Comparison of ENCODE assay signal across 7 mouse cellular contexts in genomic region chr19:45717493-45718220, GRCm38 (mm10). TPM values are rescaled to one million over a fixed set of nuclear protein-coding genes. Genes with fewer than 3 reads are reported as not detected.
DNase-seq lines count a peak whose midpoint lies in the region; ATAC-seq and TF ChIP-seq lines count a peak whose summit lies in the region.

No protein-coding gene starts in this region.

- intact Hi-C loops in heart, adult 2 months (cut with DNase I) = no loop called here

- WGBS in heart, adult 2 months = 10% methylated on average over 16 of the region's 16 CpGs
- 6% methylated on average over 16 of the region's 16 CpGs for WGBS in kidney, embryonic 16.5 days
- 26% methylated on average over 16 of the region's 16 CpGs for WGBS in liver, postnatal 0 days (ENCODE audit: insufficient replicate concordance)

- H3K79me2 ChIP-seq in heart, adult 2 months (replicated peaks; ENCODE audit: control insufficient read depth, insufficient read depth, low read length) = no peaks in the 10 kb centered on the region

- H3K27me3 ChIP-seq in heart, adult 2 months (ENCODE audit: control insufficient read depth, insufficient read depth, low read length) = no peaks in the 10 kb centered on the region
- no peaks in the 10 kb centered on the region for H3K27me3 ChIP-seq in kidney, embryonic 16.5 days (ENCODE audit: insufficient read depth, low read length)
- H3K27me3 ChIP-seq in liver, postnatal 0 days (ENCODE audit: insufficient read depth, low read length) = peaks cover 5% of the 10 kb centered on the region; the same call in 1 of the 2 replicates

- peak overlapping the region; percentile 33 for H3K4me2 ChIP-seq in kidney, embryonic 16.5 days (replicated peaks; ENCODE audit: low read depth, low read length)
- H3K4me2 ChIP-seq in liver, postnatal 0 days (ENCODE audit: low read depth, low read length) = no peak overlapping the region

- H3K27ac ChIP-seq in heart, adult 2 months = peak overlapping the region; percentile 53
- no peak overlapping the region for H3K27ac ChIP-seq in kidney, embryonic 16.5 days (ENCODE audit: low read length)
- no peak overlapping the region for H3K27ac ChIP-seq in liver, postnatal 0 days (ENCODE audit: low read depth)

- peak; percentile 59 for TF ChIP-seq CTCF in heart, adult 2 months (IDR thresholded peaks at IDR 0.05)
- peak; percentile 23; the same call in 1 of the 2 replicates for TF ChIP-seq CTCF in liver, postnatal 0 days (IDR thresholded peaks at IDR 0.05; ENCODE audit: low read depth)

- ATAC-seq in kidney, embryonic 16.5 days (ENCODE audit: low FRiP score, low TSS enrichment) = peak; percentile 66; the same call in 1 of the 2 replicates
- ATAC-seq in liver, postnatal 0 days = no peak
- ATAC-seq in inflammation-experienced regulatory T-cells, adult 6 months = no peak

- no peaks in the 10 kb centered on the region; the same call in 1 of the 2 replicates for H3K4me1 ChIP-seq in heart, adult 2 months (ENCODE audit: control insufficient read depth, insufficient read depth, low read length)
- H3K4me1 ChIP-seq in kidney, embryonic 16.5 days (ENCODE audit: insufficient read depth, low read length) = peaks cover 19% of the 10 kb centered on the region
- no peaks in the 10 kb centered on the region for H3K4me1 ChIP-seq in liver, postnatal 0 days (ENCODE audit: insufficient read depth)

- no peaks in the 10 kb centered on the region for H3K9me3 ChIP-seq in kidney, embryonic 16.5 days (ENCODE audit: low read length)
- H3K9me3 ChIP-seq in liver, postnatal 0 days (ENCODE audit: low read length) = no peaks in the 10 kb centered on the region

- TF ChIP-seq POLR2A in heart, adult 2 months (IDR thresholded peaks at IDR 0.05; ENCODE audit: insufficient read depth, low read depth, low read length) = no peak

- no peaks in the 10 kb centered on the region for H3K36me3 ChIP-seq in heart, adult 2 months (ENCODE audit: control insufficient read depth, insufficient read depth, low read length)
- H3K36me3 ChIP-seq in kidney, embryonic 16.5 days (ENCODE audit: insufficient read depth, low read length) = no peaks in the 10 kb centered on the region
- no peaks in the 10 kb centered on the region for H3K36me3 ChIP-seq in liver, postnatal 0 days (replicated peaks; ENCODE audit: insufficient read depth, low read length)

- TF ChIP-seq EP300 in heart, adult 2 months (IDR thresholded peaks at IDR 0.05; ENCODE audit: insufficient read depth, low read depth, low read length) = no peak
- no peak for TF ChIP-seq EP300 in liver, postnatal 0 days (IDR thresholded peaks at IDR 0.05; ENCODE audit: low read depth)

- H3K9ac ChIP-seq in heart, adult 2 months (ENCODE audit: low read depth, low read length) = no peak overlapping the region; the same call in 1 of the 2 replicates
- peak overlapping the region; percentile 58 for H3K9ac ChIP-seq in kidney, embryonic 16.5 days (replicated peaks; ENCODE audit: low read length)
- H3K9ac ChIP-seq in liver, postnatal 0 days (replicated peaks) = no peak overlapping the region

- DNase-seq in adrenal gland, postnatal 14 days = peak; percentile 75
- peak; percentile 69 to 71 for DNase-seq in cerebellum, postnatal 10 days
- peak; percentile 36 to 40 for DNase-seq in heart, adult 2 months
- no peak for DNase-seq in liver, postnatal 0 days
- DNase-seq in ovary, postnatal 10 days (ENCODE audit: low spot score) = peak; percentile 15

- H3K4me3 ChIP-seq in heart, adult 2 months = peak overlapping the region; percentile 26
- H3K4me3 ChIP-seq in kidney, embryonic 16.5 days (ENCODE audit: low read length) = peak overlapping the region; percentile 16
- no peak overlapping the region for H3K4me3 ChIP-seq in liver, postnatal 0 days (ENCODE audit: low read depth, low read length)

RNA-seq across cellular contexts. Expression of gene Fgf8, which starts 25.1 kb away (rescaled TPM):
- not detected in 2 replicates for total RNA-seq in adrenal gland, postnatal 14 days (2021)
- total RNA-seq in heart, adult 2 months (2021) = not detected
- polyA plus RNA-seq in heart, adult 2 months (2012; rRNA removed) = not detected in 2 replicates
- polyA plus RNA-seq in kidney, embryonic 16.5 days (2015; fragmentation: Nextera tagmentation; extraction: Ambion mirVana) = 13.0 and 15.5 TPM in 2 replicates
- not detected in 2 replicates for polyA plus RNA-seq in liver, postnatal 0 days (2015; fragmentation: Nextera tagmentation; extraction: Ambion mirVana)
- polyA plus RNA-seq in inflammation-experienced regulatory T-cells, adult 6 months (2017; shearing (Covaris generic)) = not detected

RNA-seq across cellular contexts. Expression of gene Npm3, which starts 31.7 kb away (rescaled TPM):
- total RNA-seq in adrenal gland, postnatal 14 days (2021) = 27.1 and 33.6 TPM in 2 replicates
- 10 to 100 TPM; 15.6 to 15.7 TPM for total RNA-seq in heart, adult 2 months (2021)
- 25.2 and 28.0 TPM in 2 replicates for polyA plus RNA-seq in heart, adult 2 months (2012; rRNA removed)
- polyA plus RNA-seq in kidney, embryonic 16.5 days (2015; fragmentation: Nextera tagmentation; extraction: Ambion mirVana) = 16.3 and 18.1 TPM in 2 replicates
- 6.3 and 6.5 TPM in 2 replicates for polyA plus RNA-seq in liver, postnatal 0 days (2015; fragmentation: Nextera tagmentation; extraction: Ambion mirVana)
- 10 to 100 TPM; 12.9 to 73.1 (median 57.3) TPM for polyA plus RNA-seq in inflammation-experienced regulatory T-cells, adult 6 months (2017; shearing (Covaris generic))

RNA-seq across cellular contexts. Expression of gene Fbxw4, which starts 57.5 kb away (rescaled TPM):
- 29.5 and 31.8 TPM in 2 replicates for total RNA-seq in adrenal gland, postnatal 14 days (2021)
- 10 to 100 TPM; 28.1 to 31.2 TPM for total RNA-seq in heart, adult 2 months (2021)
- 61.5 and 73.0 TPM in 2 replicates for polyA plus RNA-seq in heart, adult 2 months (2012; rRNA removed)
- polyA plus RNA-seq in kidney, embryonic 16.5 days (2015; fragmentation: Nextera tagmentation; extraction: Ambion mirVana) = 7.2 and 7.9 TPM in 2 replicates
- 2.2 and 3.0 TPM in 2 replicates for polyA plus RNA-seq in liver, postnatal 0 days (2015; fragmentation: Nextera tagmentation; extraction: Ambion mirVana)
- 10 to 100 TPM in 2 of 3 experiments, 1 to 10 TPM in 1; 6.0 to 14.9 (median 14.4) TPM for polyA plus RNA-seq in inflammation-experienced regulatory T-cells, adult 6 months (2017; shearing (Covaris generic))

Comparison
In these comparisons a context has a peak if more than half of its experiments do, and no peak if none do; other contexts are left out.
1. RNA of gene Fgf8, which starts 25.1 kb away (polyA plus RNA-seq): 13.0 to 15.5 TPM in kidney, embryonic 16.5 days; not detected in liver, postnatal 0 days, not detected in heart, adult 2 months and not detected in inflammation-experienced regulatory T-cells, adult 6 months; every median in the first group is over 10 times any median in the second.